In genomic region chr1:186575074-186575473, GRCm38 (mm10) we compare ENCODE assay signal across 19 mouse cellular contexts.
"Had no signal": no experiment of that assay in that cellular context is flagged by ENCODE, and none has a peak within 500 bp of the region (broad histone marks: within the 10 kb centered on the region; RNA-seq: fewer than 3 reads in every experiment).

No protein-coding gene starts in this region.

- H3K4me2 ChIP-seq: heart, embryonic 11.5 days; heart, embryonic 13.5 days; heart, embryonic 15.5 days; hindbrain, embryonic 13.5 days; hindbrain, embryonic 15.5 days; kidney, embryonic 15.5 days; limb, embryonic 13.5 days; limb, embryonic 15.5 days had no signal

- DNase-seq: forebrain, postnatal 0 days; gastrocnemius, postnatal 14 days; gastrocnemius, postnatal 36 days; heart, adult 18-20 months; heart, postnatal 36 days; layer of hippocampus, adult 9-11 months; layer of hippocampus, postnatal 36 days; left cerebral cortex, postnatal 4 days had no signal

- H3K36me3 ChIP-seq: heart, embryonic 13.5 days; heart, embryonic 15.5 days; hindbrain, embryonic 13.5 days; hindbrain, embryonic 15.5 days; kidney, embryonic 15.5 days; limb, embryonic 13.5 days; limb, embryonic 15.5 days had no signal

- H3K9me3 ChIP-seq: heart, embryonic 13.5 days; heart, embryonic 15.5 days; hindbrain, embryonic 13.5 days; hindbrain, embryonic 15.5 days; kidney, embryonic 15.5 days; limb, embryonic 13.5 days; limb, embryonic 15.5 days had no signal

- H3K27ac ChIP-seq: heart, embryonic 13.5 days; heart, embryonic 15.5 days; hindbrain, embryonic 13.5 days; hindbrain, embryonic 15.5 days; hindbrain, postnatal 0 days; kidney, embryonic 15.5 days; kidney, postnatal 0 days; limb, embryonic 13.5 days; limb, embryonic 15.5 days had no signal

- H3K9ac ChIP-seq: forebrain, postnatal 0 days; heart, embryonic 13.5 days; heart, embryonic 15.5 days; hindbrain, embryonic 13.5 days; hindbrain, embryonic 15.5 days; kidney, embryonic 15.5 days; limb, embryonic 13.5 days; limb, embryonic 15.5 days had no signal

- ATAC-seq: forebrain, postnatal 0 days; hindbrain, postnatal 0 days; intestine, embryonic 16.5 days had no signal

- H3K27me3 ChIP-seq: heart, embryonic 13.5 days; heart, embryonic 15.5 days; hindbrain, embryonic 13.5 days; hindbrain, embryonic 15.5 days; kidney, embryonic 15.5 days; limb, embryonic 13.5 days; limb, embryonic 15.5 days had no signal

- H3K4me3 ChIP-seq: heart, embryonic 13.5 days; heart, embryonic 15.5 days; hindbrain, embryonic 13.5 days; hindbrain, embryonic 15.5 days; kidney, embryonic 15.5 days; limb, embryonic 13.5 days; limb, embryonic 15.5 days had no signal

- H3K4me1 ChIP-seq: hindbrain, embryonic 13.5 days; hindbrain, embryonic 15.5 days; kidney, embryonic 15.5 days; limb, embryonic 13.5 days had no signal
